Mouse (Mus musculus) layer of hippocampus, adult 9-10 months (tissue): ENCODE measurements around the gene Arhgap18.

ENCODE experiments used
- DNase-seq: peaks from one replicate; pipeline ENCODE4 v3.0.0; 2022; ENCODE audit warnings: low spot score

Arhgap18 gene

DNA sequence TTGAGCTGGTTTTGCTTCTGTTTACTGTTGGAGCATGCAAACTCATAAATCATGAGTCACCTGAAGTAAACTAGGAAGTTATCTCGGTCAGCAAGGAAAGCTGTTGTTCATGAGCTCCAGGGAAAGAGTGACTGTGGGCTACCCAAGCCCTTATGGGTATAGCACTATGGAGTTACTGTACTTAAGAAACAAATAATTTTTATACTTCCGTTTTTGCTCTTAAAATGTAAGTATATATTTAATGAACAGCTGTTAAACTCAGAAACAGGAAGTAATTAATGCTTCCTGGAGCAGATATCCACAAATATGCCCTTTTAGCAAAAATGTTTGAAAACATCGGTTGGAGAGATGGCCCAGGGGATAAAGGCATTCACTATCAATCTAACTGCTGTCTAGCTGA lies 27.4 kb downstream of the Arhgap18 start:
- no peak for DNase-seq

DNA sequence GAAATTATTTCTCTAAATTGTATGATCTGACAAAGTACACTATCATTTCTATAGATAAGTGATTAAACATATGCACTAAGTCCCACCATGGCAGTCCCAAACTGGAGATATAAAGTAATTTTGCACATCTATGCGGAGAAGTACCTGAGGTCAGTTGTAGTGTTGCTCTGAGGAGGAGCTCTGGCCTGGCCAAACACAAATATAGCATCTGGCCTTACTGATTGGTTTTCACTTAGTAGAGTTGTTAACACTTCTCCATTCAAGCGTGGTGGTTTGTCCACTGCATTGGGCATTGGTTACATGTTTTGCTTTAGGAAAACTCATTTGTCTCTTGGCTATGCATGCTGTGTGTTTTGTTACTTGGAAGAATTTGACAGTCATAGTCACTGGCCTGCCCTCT lies 36.5 kb downstream of the Arhgap18 start:
- DNase-seq = no peak

DNA sequence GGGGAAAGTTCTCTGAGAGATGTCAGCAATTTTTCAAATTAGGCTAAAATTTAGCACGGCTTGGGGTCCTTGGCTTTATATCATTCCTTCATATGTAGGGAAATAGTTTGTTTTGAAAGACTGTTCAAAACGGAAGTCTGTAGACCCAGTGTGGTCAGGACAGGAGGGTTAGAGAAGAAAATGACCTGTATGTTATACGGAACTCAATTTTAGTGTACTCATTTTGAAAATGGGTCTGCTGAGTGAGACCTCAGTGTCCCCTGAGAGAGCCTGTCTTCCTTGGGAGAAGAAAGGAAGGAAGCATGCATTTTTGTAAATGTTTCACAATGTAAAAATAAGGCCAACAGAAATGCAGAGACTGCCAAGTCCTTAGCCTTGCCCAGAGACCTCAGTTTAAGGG lies 38.6 kb downstream of the Arhgap18 start:
- DNase-seq = no peak

DNA sequence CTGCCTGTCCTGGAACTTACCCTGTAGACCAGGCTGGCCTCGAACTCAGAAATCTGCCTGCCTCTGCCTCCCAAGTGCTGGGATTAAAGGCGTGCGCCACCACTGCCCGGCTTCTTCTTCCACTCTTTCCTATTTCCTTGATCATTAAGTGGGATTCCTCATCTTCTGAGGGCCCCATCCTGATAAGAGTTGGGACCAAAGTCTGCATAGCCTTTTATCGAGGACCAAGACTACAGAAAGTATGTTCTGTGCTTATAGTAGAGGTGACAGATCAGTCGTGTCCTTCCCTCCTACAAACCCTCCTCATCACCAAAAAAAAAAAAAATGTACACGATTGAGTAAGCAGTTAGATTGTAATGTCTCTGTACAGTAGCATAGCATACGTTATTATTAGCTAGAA lies 39.8 kb downstream of the Arhgap18 start:
- no peak for DNase-seq

DNA sequence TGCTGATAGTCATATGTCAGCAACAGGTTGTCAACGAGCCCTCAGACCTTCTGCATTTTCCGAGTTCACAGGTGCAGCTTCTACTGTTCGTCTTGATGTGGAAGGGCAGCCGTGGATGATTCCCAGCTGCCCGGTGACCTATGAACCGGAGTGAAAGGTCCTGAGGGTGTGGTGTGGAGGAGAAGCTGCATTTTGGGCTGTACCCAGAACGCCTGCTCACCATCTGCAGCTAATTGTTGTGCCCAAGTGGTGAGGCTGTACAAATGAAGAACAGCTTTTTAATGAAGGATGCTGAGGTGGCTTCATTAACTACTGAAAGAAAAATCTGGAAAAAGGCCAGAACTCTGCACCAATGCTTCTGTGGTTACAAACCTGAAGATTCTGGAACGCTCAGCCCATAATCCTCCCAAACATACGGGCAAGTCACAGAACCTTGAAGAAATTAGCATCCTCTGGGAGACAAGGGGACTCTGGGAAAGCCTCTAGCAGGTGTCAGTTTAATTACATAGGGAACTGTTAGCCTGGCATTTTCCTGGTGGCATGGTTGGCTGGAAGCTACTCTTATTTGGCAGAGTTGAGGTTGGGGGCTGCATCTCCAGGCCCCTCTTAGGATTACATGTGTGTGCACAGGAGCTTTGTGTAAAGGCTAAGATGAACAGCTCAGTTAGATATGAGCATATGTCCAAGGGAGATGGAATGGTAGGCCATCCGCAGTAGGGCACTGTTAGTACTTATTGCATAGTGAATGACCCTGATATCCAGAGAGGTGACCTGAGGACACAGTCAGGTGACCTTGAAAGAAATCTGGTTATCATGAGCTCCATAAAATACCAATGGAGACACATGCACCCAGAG lies 43.4 kb downstream of the Arhgap18 start:
- no peak for DNase-seq

DNA sequence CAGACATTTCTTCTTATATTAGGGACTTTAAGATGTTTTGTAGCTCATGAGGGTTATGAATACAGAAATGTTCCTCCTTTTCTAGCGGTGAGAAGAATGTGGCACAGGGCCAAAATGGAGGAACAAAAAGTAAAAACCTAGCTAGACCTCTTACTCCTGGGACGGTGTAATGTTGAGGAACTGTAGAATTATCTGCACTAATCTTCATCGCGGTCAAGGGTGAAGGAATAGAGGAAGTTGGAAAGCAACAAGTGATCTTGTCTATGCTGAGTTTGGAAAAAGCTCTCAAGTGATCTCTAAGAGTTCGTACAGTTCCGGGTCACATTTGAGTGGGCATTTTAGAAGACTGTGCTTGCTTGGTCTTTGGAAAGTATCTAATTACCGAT lies 44.1 kb downstream of the Arhgap18 start:
- DNase-seq = no peak

DNA sequence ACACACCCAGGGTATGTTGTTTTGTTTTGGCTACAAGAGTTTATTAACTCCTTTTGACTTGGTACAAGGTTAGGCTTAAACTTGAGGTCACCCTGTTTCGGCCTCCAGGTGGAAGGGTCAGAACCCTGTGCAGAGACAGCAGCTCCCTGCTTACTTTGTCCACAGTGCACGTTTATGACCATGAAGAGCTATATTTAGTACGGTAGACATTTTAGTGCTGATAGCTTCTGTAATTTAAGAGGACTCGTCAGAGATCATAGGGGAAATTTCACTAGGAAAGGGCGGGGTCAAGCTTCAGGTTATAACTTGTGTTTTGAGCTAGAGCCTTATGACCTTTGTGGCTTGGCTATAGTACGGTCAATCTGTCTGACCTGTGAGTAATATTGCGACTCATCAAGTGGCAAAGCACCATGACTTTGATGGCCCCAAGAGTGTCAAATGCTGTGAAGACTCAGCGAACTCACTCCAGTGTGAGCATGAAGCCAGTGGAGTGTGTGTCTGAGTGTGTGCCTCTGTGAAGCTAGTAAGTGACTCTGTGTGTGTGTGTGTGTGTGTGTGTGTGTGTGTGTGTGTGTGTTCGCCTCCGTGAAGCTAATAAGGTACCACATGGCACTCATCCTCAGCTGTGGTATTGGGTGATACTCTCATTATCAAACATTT lies 45.7 kb downstream of the Arhgap18 start:
- DNase-seq = no peak

DNA sequence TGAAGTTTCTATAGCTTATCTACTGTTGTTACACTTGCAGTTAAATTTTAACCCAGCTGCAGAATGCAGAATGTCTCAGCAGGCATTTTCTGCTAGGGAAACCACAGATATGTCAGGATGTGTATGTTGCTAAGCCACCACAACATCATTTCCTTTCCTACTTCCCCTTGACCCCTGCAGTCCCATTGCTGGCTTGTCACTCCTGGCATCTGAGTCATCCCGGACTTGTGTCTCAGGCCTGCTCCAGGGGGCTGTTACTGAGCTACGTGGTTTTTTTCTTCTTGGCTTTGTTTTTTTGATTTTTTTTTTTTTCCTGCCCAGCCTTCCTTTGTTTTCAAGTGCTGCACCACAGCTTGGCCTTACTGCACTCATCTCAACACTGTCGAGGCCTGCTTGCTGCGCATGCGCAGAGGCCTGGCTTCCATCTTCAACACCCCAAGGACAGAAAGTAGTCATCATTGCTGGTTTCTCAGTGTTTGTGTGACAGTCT lies 46.4 kb downstream of the Arhgap18 start:
- DNase-seq = no peak

DNA sequence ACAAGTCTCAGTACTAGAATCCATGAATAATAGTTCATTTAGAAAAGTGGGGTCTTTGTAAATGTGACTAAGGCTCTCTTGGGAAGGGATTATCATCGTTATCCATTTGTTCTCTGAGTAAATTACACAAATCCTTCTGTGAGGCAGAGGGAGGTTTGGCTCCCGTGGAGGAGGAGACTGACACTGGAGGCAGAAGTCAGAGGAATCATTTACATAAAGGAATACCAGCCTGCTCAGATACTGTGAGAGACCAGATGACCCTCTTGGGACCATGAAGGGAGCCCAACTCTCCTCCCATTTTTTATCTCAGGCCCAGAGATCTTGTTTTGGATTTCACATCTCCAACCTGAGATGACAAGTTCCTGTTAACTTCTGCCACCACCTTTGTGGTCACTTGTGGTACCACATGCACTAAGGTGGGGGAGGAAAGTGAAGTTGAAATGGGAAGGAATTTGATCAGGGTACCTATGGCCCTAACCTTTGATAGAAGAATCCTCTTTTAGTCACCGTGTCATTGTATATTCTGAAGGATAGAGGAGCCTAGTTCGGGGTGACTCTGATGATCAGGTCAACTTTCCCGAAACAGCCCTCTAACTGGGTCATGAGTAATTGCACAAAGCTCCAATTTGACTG lies 51.2 kb downstream of the Arhgap18 start:
- DNase-seq = no peak

DNA sequence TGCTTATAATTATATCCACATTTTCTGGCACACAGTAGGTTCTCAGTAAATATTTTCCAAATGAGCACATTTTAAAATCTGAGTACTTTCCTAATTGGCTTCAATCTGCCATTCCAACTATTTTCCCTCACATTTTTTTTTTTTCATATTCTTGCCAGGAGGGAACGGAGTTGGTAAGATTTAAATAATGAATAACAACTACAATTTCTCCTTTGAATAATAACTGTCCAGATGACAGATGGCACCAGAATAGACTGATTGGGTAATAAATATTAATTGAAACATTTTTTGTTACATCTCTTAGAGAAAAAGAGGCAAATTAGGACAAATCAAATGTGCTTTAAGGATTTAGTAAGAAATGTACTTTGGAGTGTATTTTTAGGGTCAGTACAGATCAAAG lies 51.8 kb downstream of the Arhgap18 start:
- no peak for DNase-seq

DNA sequence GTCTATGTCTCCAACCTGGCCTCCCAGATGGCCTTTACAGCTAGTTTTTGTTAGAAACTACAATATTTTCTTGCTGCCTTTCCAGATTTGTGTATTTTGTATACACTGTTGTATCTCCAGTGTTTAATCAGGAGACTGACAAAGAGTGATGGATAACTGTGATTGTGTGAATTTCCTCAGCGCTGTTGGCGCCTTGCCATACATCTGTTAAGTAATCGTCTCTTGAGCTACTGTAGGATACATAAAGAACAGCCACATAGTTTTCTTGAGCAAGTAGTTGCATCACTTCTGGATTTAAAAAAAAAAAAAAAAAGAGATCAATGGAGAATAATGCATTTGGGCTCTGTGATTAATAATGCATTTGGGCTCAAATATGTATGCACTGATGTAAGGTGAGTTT lies 52.9 kb downstream of the Arhgap18 start:
- no peak for DNase-seq

DNA sequence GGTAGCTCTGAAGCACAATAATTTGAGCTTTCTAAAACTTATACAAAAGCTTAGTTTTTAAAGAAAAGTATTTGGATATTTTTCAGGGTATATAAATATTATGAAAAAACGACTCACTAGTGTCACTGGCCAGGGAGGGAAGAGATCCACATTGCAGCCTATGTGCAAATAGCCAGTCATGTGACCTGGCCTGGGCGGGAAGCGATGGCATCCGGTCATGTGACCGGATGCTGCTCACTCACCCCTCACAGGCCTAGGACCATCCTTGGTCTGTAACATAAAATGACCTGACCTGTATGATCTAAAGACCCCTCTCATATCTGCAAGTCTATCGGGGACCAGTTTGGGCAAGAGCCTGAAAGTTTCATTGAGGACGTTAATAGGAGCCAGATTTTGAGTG lies 56.8 kb downstream of the Arhgap18 start:
- no peak for DNase-seq

DNA sequence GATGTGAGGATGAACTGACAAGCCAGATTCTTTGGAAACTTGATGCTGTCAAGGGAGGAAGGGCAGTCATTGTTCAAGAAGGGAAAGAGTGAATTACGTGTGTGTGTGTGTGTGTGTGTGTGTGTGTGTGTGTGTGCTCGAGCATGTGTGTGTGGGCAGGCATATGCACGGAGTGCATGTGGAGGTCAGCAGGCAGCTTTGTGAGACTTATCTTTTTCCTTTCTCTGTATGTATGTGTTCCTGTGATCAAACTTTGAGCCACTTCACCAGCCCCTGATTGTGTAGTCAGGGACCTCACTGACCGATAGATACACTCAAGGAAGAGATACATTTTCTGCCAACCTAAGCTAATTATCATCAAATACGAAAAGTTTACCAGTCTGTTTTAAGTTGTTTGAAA lies 57.6 kb downstream of the Arhgap18 start:
- no peak for DNase-seq

DNA sequence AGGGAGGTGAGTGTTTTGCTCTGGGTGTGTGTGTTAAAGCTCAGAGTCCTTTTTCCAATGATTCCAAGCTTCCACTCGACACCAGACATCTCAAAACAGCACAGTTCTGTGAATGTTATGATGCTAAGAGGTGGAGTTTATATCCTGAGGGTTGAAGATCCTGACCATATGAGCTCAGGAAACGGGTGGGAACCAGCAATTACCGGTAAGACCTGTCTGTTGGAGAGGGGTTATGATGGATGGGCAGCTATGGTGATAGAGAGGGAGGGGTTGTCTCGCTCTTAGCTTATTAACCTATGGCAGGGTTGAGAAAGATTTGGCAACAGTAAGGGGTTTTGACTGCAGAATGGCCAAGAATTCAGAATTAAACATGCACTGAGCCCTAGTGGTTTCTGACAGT lies 58.1 kb downstream of the Arhgap18 start:
- DNase-seq = no peak

DNA sequence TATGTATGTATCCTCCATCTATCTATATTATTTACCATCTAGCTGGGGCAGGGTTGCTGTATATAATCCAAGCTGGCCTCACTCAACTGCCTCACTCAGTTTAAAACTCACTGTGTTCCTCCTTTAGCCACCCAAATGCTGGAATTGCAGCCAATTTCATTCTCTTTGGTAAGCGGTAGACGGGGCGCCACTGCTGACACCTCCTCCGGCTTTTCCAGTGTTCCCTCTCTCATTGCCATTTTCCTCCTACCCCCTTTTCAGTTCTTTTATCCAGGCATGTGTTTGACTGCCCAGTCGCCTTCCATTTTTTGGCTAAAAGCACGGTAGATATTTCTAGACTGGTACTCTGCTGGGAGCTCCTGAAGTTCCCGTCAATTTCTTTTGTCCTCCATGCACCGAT lies 62.4 kb downstream of the Arhgap18 start:
- DNase-seq = no peak

DNA sequence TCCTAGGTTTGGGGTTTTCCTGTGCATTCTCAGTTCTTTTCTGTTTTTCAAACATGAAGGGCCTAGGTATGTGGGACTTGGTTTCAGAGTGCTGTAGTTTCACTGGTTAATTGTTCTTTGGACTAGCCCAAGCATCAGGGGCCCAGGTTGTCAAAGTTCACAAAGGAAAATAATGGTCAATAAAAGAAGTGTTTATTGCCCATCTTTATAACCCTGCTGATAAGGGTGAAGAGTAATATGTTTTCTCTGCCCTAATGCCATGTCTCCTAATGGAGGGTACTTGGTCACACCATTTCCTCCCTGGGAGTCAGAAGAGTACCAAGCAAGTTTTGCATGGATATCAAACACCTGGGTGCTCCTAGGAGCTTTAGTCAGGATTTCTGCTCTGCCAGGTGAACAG lies 67.1 kb downstream of the Arhgap18 start:
- DNase-seq = no peak

DNA sequence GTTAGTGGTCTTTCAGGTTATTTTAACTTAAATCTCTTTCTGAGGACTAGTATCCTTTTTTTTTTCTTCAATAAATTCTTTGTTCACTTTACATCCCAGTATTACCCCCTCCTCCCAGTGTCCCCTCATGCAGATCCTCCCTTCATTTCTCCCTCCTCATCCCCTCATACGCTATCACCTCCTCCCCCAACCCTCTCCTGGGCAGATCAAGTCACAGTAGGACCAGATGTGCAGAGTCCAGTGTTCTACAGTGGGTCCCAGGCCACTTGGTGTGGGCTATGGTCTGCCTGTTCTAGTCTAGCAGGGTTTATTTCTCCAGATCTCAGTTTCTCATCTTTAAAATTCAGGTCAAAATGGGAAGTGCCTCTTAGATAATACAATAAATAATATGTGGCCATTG lies 67.7 kb downstream of the Arhgap18 start:
- DNase-seq = no peak

DNA sequence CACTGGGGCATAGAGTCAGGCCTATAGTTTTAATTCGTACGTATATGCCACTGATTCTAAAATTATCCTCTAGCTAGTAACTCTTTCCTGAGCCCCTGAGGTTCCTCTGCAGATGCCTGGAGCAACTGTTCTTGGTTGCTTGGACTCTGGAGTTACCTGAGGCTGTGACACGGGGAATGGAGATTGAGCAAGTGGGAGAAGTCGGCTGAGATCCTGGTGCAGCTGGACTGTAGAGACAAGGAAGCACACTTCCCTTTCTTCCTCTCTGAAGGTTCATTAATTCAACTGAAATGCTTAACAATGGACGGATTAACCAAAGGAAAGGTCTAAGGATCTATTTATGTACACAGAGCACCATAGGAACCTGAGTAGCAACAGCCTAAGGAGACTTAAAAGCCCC lies 70.8 kb downstream of the Arhgap18 start:
- no peak for DNase-seq

DNA sequence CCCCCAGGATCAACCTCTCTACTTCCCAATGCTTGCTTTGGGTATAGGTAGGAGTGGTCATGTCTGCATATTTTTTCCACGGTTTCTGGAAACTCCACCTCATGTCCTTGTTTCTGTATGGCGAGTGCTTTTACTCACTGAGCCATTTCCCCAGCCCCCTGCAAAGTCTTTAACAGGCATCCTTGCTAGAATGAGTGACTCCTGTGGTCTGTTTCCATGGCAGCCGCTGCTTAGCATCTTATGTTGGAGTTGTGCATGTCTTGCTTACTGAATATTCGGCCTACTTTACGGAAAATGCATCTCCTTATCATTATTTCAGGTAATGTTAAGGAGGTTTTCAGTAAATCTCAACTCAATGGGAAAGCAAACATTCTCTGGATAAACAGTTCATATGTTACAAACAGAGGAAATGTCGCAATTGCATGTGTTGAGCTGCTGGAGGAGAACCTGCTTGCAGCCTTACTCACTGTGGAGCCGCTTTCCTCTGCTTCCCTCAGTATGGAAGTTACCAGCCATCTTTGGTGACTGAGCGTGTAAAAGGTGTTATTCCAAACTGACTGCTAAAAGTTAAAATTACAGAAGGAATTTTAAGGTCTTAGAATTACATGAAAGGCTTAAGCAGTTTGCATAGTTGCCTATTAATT lies 72.1 kb downstream of the Arhgap18 start:
- DNase-seq = no peak

DNA sequence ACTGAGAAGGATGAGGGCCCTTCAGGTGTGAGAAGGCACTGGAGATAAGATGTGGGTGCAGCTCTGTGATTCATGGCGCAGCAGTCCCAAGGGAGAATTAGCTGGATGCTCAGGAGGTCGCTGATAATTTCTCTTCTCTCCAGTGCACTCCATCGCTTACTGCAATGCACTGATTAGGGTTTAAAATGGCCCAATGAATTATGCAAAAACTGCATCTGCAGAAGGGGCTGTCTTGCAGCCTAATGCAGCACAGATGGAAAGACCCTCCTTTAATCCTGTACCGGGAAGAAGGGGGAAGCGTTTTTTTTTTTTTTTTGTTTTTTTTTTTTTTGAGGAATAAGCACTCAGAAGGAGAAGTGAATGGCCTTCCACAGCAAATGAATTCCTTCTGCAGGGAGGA lies 74.1 kb downstream of the Arhgap18 start:
- DNase-seq = no peak

DNA sequence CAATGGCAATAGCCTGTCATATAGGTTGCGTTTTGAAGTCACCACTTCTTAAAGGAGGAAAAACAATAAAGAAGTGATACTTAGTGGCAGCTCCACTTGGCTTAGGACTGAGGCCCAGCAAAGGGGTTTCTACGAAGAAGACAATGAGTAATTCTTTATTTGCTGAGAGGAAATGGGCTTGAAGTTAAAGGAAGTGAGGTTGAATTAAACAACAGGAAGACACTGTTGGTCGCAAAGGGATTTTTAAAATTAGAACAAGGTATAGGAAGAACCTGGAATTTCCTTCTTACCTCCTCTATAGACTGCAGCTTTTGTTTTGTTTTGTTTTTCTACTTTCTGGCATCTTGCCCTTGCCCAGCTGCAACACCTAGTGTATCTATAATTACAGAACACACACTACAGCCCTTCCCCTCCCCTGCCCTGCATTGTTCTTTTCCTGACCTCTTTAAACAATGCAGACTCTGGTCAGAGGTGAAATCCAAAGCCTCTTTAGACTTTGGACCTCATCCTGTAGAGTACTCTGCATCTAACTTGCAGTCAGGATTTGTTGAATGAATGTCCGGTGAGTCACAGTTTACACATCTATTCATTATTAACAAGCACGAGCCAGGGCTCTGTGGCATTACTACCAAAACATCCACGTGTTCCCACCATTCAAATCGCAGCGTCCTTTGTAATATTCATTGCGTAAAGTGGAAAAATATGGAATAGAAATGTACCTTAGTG lies 75.4 kb downstream of the Arhgap18 start:
- no peak for DNase-seq

DNA sequence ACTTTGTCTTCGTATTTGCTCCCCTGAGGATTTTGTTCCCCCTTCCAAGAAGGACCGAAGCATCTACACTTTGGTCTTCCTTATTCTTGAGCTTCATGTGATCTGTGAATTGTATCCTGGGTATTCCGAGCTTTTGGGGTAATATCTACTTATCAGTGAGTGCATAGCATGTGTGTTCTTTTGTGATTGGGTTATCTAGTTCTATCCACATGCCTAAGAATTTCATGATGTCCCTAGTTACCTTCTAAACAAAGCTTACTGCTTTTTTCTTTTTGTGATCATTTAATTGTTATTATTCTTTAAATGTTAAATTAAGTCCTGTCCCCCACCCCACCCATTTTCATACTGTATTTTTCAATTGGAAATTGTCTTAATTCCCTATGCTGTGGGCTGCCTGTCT lies 78.8 kb downstream of the Arhgap18 start:
- DNase-seq = no peak
